Mouse (Mus musculus): ENCODE measurements around the gene 4933415A04Rik.

DNA sequence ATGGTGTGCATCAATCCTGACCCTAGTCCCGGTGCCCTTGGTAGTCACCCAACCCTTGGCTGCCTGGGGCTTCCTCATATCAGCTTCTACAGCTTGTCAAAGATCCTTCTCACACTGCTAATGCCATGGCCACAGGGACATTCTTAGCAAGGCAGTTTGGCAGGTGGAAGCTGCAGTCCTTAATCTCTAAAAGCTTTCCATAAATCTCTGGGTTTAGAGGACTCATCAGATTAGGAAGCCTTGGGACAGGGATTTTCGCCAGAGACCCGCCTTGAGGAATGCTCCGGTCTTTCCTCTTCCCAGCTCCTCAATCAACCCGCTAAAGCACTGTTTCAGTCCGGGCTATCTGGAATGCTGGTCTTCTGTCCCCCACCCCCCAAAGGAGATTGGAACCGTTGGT is 42.0 kb upstream of the 4933415A04Rik start:
- TF ChIP-seq POLR2A (IDR thresholded peaks at IDR 0.05; ENCODE audit: extremely low read depth, insufficient read depth, low read length) (no peak), CTCF (IDR thresholded peaks at IDR 0.05; ENCODE audit: low read depth, low read length) (no peak)

Measured in liver, adult 2 months (tissue).